Mouse (Mus musculus) embryonic fibroblast, embryonic 13.5 days (primary cell): ENCODE measurements at regions not wholly inside any gene's neighbourhood (a gene's known extent, or its start where the extent isn't known, plus 50 kb on each side); places are given as distances from the start of the nearest gene placed in this dataset.
A peak's percentile ranks its signal among the peaks of the same experiment; 100 is the strongest.

ENCODE experiments used
- H3K27ac ChIP-seq: 2 replicates; pipeline ENCODE4 v1.5.1; 2012; ENCODE audit warnings: low read length, control low read depth, inconsistent platforms; ENCODE audit not compliant: insufficient read depth
- H3K4me1 ChIP-seq: 2 replicates; pipeline ENCODE4 v1.6.1; 2011; ENCODE audit warnings: low read length; ENCODE audit not compliant: control insufficient read depth, insufficient read depth
- H3K4me3 ChIP-seq: 2 replicates; pipeline ENCODE4 v1.5.1; 2011; ENCODE audit warnings: mild to moderate bottlenecking, control low read depth, low read length; ENCODE audit not compliant: insufficient read depth
- CTCF ChIP-seq: IDR thresholded peaks from 2 replicates; pipeline ENCODE4 v1.5.1; 2011; ENCODE audit warnings: mild to moderate bottlenecking, control low read depth, low read length, moderate library complexity, borderline replicate concordance; ENCODE audit not compliant: insufficient read depth
- POLR2A ChIP-seq: IDR thresholded peaks from 2 replicates; pipeline ENCODE4 v1.6.1; 2011; ENCODE audit warnings: low read depth, mild to moderate bottlenecking, control low read depth, low read length, moderate library complexity

DNA sequence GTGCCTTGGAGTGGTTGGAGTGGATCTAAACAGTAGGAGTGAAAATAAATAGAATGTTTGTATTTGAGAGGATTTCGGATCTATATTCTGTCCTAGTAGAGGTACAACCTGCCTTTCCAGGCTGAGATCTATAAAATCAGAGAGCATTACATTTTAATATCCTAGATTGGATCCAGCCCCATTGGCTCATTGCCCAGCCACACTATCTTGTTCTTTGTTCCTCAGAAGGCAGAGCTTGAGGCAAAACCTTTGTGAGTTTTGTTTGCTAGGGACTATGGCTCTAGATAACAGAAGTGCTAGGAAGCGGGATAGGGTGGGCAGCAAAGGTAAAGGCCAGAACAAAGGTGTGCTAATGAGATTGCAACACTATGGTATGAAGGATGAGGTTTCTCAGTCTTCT lies 78.7 kb upstream of the Cntln start:
- Histone ChIP-seq H3K4me1 (no peaks in the 10 kb centered on the region), H3K4me3 (no peak overlapping the region), H3K27ac (no peak overlapping the region)
- TF ChIP-seq CTCF: no peak
- TF ChIP-seq POLR2A: no peak

DNA sequence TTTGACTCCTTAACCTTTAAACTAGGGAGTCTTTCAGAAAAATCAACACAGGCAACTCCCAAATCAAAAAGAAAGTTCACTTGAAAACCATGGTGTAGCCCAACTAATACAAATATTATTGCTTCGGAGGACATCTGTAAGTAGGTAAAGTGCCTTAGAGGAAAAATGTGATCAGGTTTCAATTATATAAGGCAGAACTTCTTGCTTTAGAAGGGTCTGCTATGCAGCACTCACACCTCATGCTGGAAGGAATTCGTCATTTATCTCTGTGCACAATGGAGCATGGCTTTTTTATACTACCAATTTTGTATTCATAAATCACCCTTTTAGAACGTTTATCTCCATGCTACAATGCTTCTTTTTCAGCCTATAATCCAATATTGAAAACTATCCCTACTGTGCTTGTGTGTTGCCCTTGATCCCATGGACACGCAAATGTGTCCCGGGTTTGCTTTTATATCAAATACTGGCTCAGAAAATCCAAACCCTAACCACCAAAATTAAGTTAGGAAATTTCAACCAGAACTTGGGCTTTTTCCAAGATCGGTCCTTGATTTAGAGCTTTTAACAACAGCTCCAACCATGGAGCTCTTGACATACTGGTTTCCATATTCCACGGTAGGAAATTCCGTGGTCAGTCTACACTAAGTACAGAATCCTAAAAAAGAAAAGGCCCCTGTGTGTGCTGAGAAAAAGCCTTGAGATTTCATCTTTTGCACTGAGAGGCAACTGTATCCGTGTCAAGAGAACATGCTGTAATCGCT lies 90.8 kb upstream of the Cntln start:
- TF ChIP-seq POLR2A (no peak), CTCF (no peak)
- Histone ChIP-seq H3K27ac (no peak overlapping the region), H3K4me1 (no peaks in the 10 kb centered on the region)

DNA sequence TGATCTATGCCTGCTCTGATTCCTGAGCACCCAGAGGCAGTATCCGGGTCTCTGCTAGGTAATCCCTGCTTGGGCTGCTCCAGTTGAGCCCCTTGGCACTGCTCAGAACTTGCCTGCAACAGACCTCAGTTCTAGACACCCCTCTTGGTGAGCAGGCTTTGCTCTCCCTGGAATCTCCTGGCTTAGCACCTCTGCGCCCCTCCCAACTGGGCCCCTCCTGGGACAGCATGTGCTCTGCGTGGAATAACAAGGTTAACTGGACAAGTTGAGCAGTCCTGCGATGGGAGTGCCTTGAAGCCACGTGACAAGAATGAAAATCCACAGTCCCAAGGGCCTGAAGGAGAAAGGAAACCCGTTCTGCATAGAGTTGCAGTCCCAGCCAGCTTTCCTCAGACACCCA lies 97.5 kb upstream of the Cntln start:
- Histone ChIP-seq H3K4me3 (no peak overlapping the region), H3K4me1 (no peaks in the 10 kb centered on the region), H3K27ac (no peak overlapping the region)
- no peak for TF ChIP-seq CTCF
- no peak for TF ChIP-seq POLR2A

More for the DNA sequence above, 90.8 kb upstream of the Cntln start:
- no peak overlapping the region for H3K4me3 ChIP-seq

DNA sequence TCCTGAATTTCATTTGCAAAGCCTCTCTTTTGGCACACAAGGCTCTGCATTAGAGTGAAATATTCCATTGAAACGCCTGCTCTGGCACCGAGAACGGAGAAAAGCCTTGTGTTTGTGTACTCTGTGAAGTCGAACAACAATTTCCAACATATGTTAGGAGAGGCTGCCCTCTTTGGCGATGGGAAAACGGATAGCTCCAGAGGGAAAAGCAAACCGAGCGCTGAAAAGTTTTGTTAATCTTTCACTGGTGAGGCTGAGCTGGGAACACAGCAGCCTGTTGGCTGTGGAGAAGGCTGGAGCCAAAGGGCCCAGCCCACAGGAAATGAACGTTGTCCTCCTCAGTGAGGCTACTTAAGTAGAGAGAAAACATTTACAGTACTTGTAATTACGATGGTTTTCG lies 93.1 kb upstream of the Bnc2 start:
- no peak for TF ChIP-seq POLR2A
- Histone ChIP-seq H3K4me3 (no peak overlapping the region; the same call in 1 of the 2 replicates), H3K4me1 (no peaks in the 10 kb centered on the region), H3K27ac (no peak overlapping the region)

DNA sequence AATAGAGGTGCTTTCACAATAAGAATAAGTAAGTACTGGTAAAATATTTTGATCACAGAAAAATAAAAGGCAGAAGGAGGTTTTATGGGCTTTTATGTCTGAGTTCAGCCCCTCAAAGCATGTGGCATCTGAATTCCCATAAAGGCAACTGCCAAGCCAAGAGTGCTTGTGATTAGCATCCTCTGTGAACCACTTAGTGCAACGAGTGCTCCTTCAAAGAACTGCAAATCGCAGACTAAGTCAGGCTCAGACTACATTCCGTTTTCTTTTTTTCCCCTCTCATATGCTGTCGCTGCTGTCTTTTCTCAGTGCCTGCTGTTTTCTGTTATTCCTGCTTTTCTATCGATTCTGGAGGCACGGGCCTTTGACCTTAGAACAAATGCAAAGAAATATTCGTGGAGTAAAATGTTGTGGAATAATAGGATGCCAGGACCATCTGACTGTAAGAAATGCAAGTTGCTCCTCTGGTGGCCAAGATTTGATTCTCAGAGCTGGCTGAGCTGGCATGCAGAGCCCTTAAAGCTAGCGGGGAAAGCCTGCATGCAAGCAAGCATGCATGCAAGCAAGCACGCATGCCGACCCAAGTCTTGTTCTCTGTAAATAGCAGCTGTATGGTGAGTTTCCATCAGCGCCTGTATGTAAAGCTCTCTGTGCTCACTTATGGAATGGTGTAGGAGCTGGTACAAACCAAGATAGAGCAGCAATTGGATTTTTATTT lies 91.8 kb upstream of the Bnc2 start:
- Histone ChIP-seq H3K4me3 (no peak overlapping the region), H3K27ac (no peak overlapping the region), H3K4me1 (no peaks in the 10 kb centered on the region)
- TF ChIP-seq CTCF (no peak), POLR2A (no peak)

DNA sequence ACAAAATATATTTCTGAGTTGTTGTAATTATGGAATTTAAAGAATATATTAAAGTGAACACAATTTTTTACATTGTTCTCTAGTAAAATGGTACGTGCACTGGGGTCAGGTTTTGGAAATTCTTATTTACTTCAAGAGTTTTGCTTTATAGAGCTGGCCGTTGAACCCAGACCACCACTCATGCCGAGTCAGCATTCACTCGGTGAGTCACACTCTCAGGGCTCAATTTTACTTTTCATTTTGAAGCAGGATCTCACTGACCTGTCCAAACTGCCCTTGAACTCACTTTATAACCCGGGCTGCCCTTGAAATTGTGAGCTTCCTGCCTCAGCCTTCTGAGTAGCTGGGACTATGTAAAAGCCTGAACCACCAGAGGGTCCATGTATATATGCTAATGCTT lies 82.1 kb upstream of the Bnc2 start:
- TF ChIP-seq POLR2A (no peak), CTCF (no peak)
- H3K4me3 ChIP-seq: no peak overlapping the region
- peaks cover 5% of the 10 kb centered on the region; the same call in 1 of the 2 replicates for H3K4me1 ChIP-seq

DNA sequence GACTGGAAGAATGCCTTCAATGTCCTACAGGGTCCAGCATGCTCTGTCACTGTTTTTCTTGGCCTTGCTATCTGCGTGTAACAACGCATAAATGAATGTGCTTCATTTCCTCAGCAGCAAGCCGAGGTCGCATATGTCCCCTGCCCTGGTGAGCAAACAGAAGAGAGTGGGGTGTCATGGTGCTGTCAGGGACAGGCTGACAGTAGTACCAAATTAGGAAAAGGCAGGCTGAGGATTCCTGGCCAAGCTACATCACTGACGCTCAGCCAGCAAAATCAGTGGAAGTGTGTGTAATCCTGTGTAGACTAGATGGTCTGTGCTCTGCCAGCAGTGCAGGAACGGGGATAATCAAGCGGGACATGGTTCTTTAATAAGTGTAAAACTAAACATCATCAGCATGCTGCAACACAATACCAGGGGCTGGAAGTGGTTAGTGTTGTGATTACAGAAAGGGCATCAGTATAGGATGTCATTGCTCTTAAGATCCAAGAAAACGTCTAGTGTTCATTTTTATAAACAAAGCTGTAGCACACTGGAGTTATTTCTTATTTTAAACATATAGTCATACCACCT lies 77.6 kb upstream of the Bnc2 start:
- Histone ChIP-seq H3K27ac (no peak overlapping the region), H3K4me1 (peaks cover 5% of the 10 kb centered on the region; the same call in 1 of the 2 replicates), H3K4me3 (no peak overlapping the region)
- TF ChIP-seq CTCF (no peak), POLR2A (no peak)

More for the DNA sequence above, 82.1 kb upstream of the Bnc2 start:
- H3K27ac ChIP-seq: no peak overlapping the region

DNA sequence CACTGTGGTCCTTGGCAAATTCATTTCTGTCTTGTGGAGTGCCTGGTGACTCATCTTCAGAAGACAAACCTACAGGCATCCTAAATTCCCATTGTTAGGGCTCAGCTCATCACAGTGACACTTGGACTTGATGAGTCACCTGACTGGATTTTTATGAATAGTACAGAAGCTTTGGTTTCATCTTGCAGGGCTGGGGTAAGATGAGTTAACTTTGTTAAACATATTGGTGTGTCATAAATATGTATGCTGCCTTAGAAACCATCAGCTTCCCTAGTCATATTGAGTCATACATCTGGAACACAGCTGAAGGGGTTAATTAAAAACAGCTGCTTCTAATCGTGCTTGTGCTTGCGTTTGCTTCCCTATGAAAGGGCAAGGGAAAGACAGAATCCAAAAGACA lies 66.2 kb upstream of the Bnc2 start:
- no peak for TF ChIP-seq POLR2A
- TF ChIP-seq CTCF: no peak
- Histone ChIP-seq H3K4me3 (no peak overlapping the region), H3K4me1 (peaks cover 6% of the 10 kb centered on the region; the same call in 1 of the 2 replicates), H3K27ac (peak overlapping the region; percentile 36)

DNA sequence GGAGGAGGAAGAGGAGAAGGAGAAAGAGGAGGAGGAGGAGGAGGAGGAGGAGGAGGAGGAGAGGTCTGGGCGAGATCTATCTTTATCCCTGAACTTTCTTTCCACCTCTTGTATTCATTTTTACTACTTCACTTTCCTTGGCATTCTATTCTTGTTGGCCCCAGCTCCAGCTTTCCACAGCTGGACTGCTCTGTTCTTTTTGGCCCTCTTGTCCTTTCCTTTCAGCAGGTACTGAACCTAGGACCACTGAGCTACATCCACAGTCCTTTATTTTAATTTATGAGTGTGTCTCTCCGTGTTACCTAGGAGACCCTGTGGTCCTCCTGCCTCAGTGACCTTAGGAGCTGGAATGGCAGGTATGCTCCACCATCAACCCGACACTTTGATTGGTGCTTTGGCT lies 65.7 kb upstream of the Bnc2 start:
- peaks cover 6% of the 10 kb centered on the region; the same call in 1 of the 2 replicates for H3K4me1 ChIP-seq
- H3K27ac ChIP-seq: peak overlapping the region; percentile 27
- no peak overlapping the region for H3K4me3 ChIP-seq
- TF ChIP-seq POLR2A: no peak
- no peak for TF ChIP-seq CTCF
